Mouse (Mus musculus): ENCODE measurements at regions not wholly inside any gene's neighbourhood (a gene's known extent, or its start where the extent isn't known, plus 50 kb on each side); places are given as distances from the start of the nearest gene placed in this dataset.

DNA sequence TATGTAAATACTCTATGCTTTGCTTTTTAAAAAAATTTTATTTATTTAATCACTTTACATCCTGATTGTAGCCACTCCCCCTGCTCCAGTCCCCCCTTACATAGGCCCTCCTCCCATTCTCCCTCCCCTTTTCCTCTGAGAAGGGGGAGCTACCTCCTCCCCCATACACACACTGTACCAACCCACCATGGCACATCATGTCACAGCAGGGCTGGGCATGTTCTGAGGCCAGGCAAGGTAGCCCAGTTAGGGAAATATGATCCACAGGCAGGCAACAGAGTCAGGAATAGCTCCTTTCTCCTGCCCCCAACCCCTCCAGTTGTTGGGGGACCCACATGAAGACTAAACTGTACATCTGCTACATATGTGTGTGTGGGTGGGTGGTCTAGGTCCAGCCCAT, 1130.7 kb upstream of the Gulo start:
- no peak for DNase-seq

- no peak for DNase-seq
These were observed 1130.1 kb upstream of the Gulo start for GRCm38 (mm10) chr14:67139152-67139551.

- DNase-seq: no peak
These were observed 1127.1 kb upstream of the Gulo start for GRCm38 (mm10) chr14:67136141-67136498.

DNA sequence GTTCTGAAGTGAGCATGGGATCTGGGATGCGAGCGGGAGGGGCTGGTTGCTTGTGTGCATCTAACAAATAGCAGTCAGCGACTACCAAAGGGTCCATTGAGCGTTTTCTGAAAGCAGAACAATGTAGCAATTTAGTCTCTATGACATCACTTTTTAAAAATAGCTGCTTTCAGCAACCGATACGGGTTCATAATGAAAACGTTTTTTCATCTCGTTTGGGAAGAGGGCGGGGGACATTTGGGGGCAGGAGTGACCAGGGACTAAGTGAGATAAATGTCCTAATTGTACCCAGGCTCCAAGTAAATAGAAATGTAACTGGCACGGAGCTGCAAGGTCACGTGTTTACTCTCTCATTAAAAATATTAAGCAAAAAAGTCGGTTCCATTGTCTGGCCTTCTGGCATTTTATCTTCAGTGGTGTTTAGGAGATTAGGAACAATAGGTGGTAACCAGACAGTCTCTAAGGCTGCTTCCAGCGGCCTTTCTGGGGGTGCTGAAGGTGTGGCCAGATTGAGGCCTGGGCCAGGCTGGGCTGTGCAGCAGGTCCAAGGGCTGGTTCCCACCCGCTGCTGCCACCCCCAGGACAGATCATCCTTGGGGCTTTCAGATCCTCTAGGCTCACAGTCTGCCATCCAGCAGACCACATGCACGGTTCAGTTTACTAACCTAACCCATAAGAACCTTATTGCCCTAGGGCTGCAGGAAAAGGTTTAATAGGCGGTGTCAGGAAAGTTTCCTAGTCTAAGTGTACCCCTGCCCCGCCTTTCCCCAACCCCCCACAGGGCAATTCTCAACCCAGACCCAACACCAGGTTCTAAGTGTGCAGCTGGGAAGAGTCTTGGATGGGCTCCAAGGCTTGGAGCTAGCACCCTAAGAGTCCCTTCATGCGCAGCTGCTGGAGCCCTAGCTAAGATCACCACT, 1126.5 kb upstream of the Gulo start:
- DNase-seq: peak; percentile 55 to 70

GRCm38 (mm10) chr14:67133221-67133620, 1124.2 kb upstream of the Gulo start:
- DNase-seq: no peak

DNA sequence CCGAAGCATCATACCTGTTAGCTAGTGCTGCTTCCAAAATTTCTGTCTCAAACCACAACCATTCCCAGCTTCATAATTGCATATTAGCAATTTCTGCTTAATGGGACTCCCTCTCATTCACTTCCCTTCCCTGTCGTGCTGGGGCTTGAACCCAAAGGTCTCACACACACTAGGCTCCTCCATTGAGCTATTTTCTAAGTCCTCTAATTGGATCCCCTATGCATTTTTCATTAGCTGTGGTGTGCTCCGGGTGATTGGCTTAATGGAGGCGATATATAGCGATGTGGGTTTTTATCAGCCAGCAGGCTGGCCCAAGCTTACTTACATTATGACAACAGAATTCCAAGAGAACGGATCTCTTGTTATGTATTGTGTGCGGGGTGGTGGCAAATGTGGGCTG, 1118.1 kb upstream of the Gulo start:
- no peak for DNase-seq

- DNase-seq: no peak
These were observed 1117.2 kb upstream of the Gulo start for GRCm38 (mm10) chr14:67126254-67126653.

DNA sequence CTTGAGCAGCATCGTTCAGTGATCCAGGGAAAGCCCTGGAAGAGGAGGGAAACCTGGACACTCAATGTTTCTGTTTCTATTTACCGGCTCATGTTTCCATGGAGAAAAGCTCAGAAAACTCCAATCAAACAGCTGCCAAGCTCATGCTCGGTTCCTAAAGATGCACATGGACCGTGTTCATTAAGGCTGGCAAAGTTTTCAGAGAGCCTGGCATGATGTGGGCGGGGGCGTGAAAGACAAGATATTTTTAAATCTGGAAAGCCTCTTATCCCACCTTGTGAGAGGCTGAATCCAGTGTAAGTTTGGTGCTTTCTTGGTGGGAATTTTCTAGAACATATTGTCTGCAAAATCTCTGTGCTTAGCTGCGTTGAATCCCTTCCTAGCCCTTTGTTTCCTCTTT, 1114.3 kb upstream of the Gulo start:
- DNase-seq: no peak

Measured in adrenal gland, postnatal 36 days (tissue).